24 mouse cellular contexts compared by ENCODE assay signal in genomic region chr11:43926163-43926562, GRCm38 (mm10). TPM values are rescaled to one million over a fixed set of nuclear protein-coding genes. Genes with fewer than 3 reads are reported as not detected.
A peak's percentile ranks its signal among the peaks of the same experiment; 100 is the strongest.
DNase-seq lines count a peak whose midpoint lies in the region; ATAC-seq and TF ChIP-seq lines count a peak whose summit lies in the region.
"Had no signal": no experiment of that assay in that cellular context is flagged by ENCODE, and none has a peak within 500 bp of the region (broad histone marks: within the 10 kb centered on the region; RNA-seq: fewer than 3 reads in every experiment).

No protein-coding gene starts in this region.

- H3K36me3 ChIP-seq in midbrain, embryonic 16.5 days (ENCODE audit: control insufficient read depth, insufficient read depth, low read length): no peaks in the 10 kb centered on the region
- H3K36me3 ChIP-seq: embryonic facial prominence, embryonic 10.5 days; forebrain, embryonic 12.5 days; limb, embryonic 12.5 days; lung, embryonic 15.5 days; midbrain, embryonic 12.5 days; stomach, embryonic 15.5 days had no signal

- ATAC-seq in midbrain, embryonic 16.5 days: peak; percentile 68
- ATAC-seq: hindbrain, embryonic 16.5 days; intestine, embryonic 16.5 days had no signal

- no peaks in the 10 kb centered on the region for H3K27me3 ChIP-seq in midbrain, embryonic 16.5 days (ENCODE audit: control insufficient read depth, insufficient read depth, low read depth, low read length)
- H3K27me3 ChIP-seq: limb, embryonic 12.5 days; lung, embryonic 15.5 days; midbrain, embryonic 12.5 days; stomach, embryonic 15.5 days had no signal

- 32% methylated on average over 6 of the region's 6 CpGs for WGBS in midbrain, embryonic 16.5 days

- peaks cover 9% of the 10 kb centered on the region for H3K4me1 ChIP-seq in midbrain, embryonic 16.5 days (ENCODE audit: control insufficient read depth, insufficient read depth, low read length)
- H3K4me1 ChIP-seq: limb, embryonic 12.5 days had no signal

- TF ChIP-seq CTCF in gastrocnemius, adult 2 months (IDR thresholded peaks at IDR 0.05): no peak

- intact Hi-C loops in gastrocnemius, adult 2 months (cut with DNase I): no loop called here
- intact Hi-C loops in gastrocnemius, postnatal 14 days (cut with DNase I; ENCODE audit: low total_unique reads): no loop called here

- H3K9me3 ChIP-seq in midbrain, embryonic 16.5 days (replicated peaks; ENCODE audit: control insufficient read depth, low read length, poor library complexity, severe bottlenecking): no peaks in the 10 kb centered on the region; the same call in 1 of the 2 replicates
- H3K9me3 ChIP-seq: embryonic facial prominence, embryonic 10.5 days; forebrain, embryonic 12.5 days; limb, embryonic 12.5 days; lung, embryonic 15.5 days; midbrain, embryonic 12.5 days; stomach, embryonic 15.5 days had no signal

- no peak overlapping the region for H3K27ac ChIP-seq in gastrocnemius, adult 2 months
- no peak overlapping the region for H3K27ac ChIP-seq in midbrain, embryonic 16.5 days (ENCODE audit: low read length)
- H3K27ac ChIP-seq: embryonic facial prominence, embryonic 10.5 days; forebrain, embryonic 12.5 days; left cerebral cortex, adult 2 months; limb, embryonic 12.5 days; liver, embryonic 14.5 days; lung, embryonic 15.5 days; macrophage; midbrain, embryonic 12.5 days; stomach, embryonic 15.5 days had no signal

- no peak overlapping the region for H3K9ac ChIP-seq in midbrain, embryonic 16.5 days (ENCODE audit: low read depth, low read length)
- H3K9ac ChIP-seq: forebrain, embryonic 12.5 days; limb, embryonic 12.5 days; liver, embryonic 14.5 days; lung, embryonic 15.5 days; midbrain, embryonic 12.5 days; stomach, embryonic 15.5 days had no signal

- H3K4me3 ChIP-seq in gastrocnemius, adult 2 months: no peak overlapping the region
- no peak overlapping the region for H3K4me3 ChIP-seq in midbrain, embryonic 16.5 days (ENCODE audit: low read depth, low read length)
- H3K4me3 ChIP-seq: embryonic facial prominence, embryonic 10.5 days; forebrain, embryonic 12.5 days; left cerebral cortex, adult 2 months; limb, embryonic 12.5 days; lung, embryonic 15.5 days; midbrain, embryonic 12.5 days; stomach, embryonic 15.5 days had no signal

- peak; percentile 43 for DNase-seq in gastrocnemius, adult 2 months
- DNase-seq in gastrocnemius, postnatal 14 days: no peak
- peak; percentile 52 for DNase-seq in 3134 (ENCODE audit: extremely low read depth, insufficient read length, low spot score)
- DNase-seq in Muller cell, postnatal 12 days (ENCODE audit: inconsistent ontology term): peak; percentile 51
- no peak for DNase-seq in left cerebral cortex, adult 8-10 months (ENCODE audit: low spot score in 2 of 2)
- DNase-seq in spleen, postnatal 10 days (ENCODE audit: low spot score in 2 of 2): no peak
- DNase-seq: cerebellum, adult 8-10 months; kidney, postnatal 36 days; thymus, adult 18-20 months; thymus, postnatal 4 days had no signal

- no peak overlapping the region for H3K4me2 ChIP-seq in midbrain, embryonic 16.5 days (ENCODE audit: low read length)
- H3K4me2 ChIP-seq: forebrain, embryonic 12.5 days; limb, embryonic 12.5 days; lung, embryonic 15.5 days; midbrain, embryonic 12.5 days; stomach, embryonic 15.5 days had no signal

RNA-seq across cellular contexts. Expression of gene Adra1b, which starts 25.2 kb away (rescaled TPM):
- under 1 TPM; 0.26 to 0.42 TPM for total RNA-seq in gastrocnemius, adult 2 months (2021)
- total RNA-seq in gastrocnemius, postnatal 14 days (2021): under 1 TPM; 0.33 to 0.51 TPM
- polyA plus RNA-seq in midbrain, embryonic 16.5 days (2015; fragmentation: Nextera tagmentation; extraction: Ambion mirVana): 7.9 and 12.1 TPM in 2 replicates
- total RNA-seq in left cerebral cortex, adult 8-10 months (2022): 10 to 100 TPM; 25.8 to 30.3 (median 26.6) TPM
- total RNA-seq: common myeloid progenitor, adult 5-6 weeks; hematopoietic stem cell, adult 5-6 weeks had no signal

Comparison
In these comparisons a context has a peak if more than half of its experiments do, and no peak if none do; other contexts are left out.
1. DNase-seq: peak in gastrocnemius, adult 2 months (single experiment), 3134 (single experiment) and Muller cell, postnatal 12 days (single experiment); none in gastrocnemius, postnatal 14 days (single experiment), left cerebral cortex, adult 8-10 months (0 of 2) and spleen, postnatal 10 days (0 of 2).
2. RNA of gene Adra1b, which starts 25.2 kb away (total RNA-seq): 25.8 to 30.3 TPM in left cerebral cortex, adult 8-10 months; 0.33 to 0.51 TPM in gastrocnemius, postnatal 14 days and 0.26 to 0.42 TPM in gastrocnemius, adult 2 months; every median in the first group is over 10 times any median in the second.